Mouse (Mus musculus) cortical plate, adult 2 months (tissue): ENCODE results near the gene Npff.

Source experiments
- CTCF ChIP-seq: fragments of 200-500 bp; IDR thresholded peaks from 2 replicates; pipeline ENCODE4 v1.5.1; 2011; ENCODE audit warnings: mild to moderate bottlenecking, control low read depth, low read length; ENCODE audit not compliant: insufficient read depth; ENCODE audit errors: extremely low read depth
- POLR2A ChIP-seq: fragments of 200-500 bp; IDR thresholded peaks from 2 replicates; pipeline ENCODE4 v1.6.1; 2011; ENCODE audit warnings: mild to moderate bottlenecking, low read length, control low read depth; ENCODE audit not compliant: insufficient read depth; ENCODE audit errors: extremely low read depth

DNA sequence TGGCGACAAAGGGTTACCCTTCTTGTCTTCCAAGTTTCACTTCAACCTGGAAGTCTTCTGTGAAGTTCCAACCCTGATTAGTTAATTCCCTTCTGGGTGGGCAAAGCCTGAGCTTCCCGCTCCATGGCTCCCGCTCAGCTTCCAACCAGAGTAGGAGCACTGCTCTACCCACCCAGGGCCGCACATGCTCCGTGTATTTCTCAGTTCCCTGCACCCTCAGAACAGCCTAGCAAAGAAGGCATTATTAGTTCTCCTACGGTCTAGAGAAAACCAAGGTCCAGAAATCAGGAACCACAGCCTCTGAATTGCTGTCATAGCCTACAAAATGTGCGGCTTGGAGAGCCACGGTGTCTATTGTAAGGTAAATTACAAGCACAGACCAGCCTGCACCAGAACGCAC, 14.6 kb downstream of the Npff start:
- no peak for TF ChIP-seq CTCF
- TF ChIP-seq POLR2A: no peak
